Mouse (Mus musculus): ENCODE results near the gene Fitm1.

The Fitm1 gene

GRCm38 (mm10) chr14:55570588-55570987, 4.8 kb upstream of the Fitm1 start:
- DNase-seq = no peak

DNA sequence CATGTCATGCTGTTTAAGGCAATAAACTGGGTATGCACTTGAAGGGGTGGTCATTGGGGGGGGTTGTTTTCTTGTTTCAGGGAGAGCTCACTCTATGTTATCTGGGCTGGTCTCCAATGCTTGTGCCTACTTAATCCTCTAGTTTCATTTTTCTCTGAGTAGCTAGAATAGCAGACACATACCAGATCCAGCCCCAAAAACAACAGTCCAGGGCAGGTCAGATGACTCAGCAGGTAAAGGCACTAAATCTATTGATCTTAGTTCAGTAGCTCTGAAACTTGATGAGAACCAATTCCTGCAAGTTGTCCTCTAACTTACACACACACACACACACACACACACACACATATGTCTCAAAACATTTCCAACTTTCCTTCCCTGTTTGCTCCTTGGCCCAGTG, 3.7 kb upstream of the Fitm1 start:
- no peak for DNase-seq

- peak; percentile 53 for DNase-seq
Observed at GRCm38 (mm10) chr14:55575711-55576110, 294 bp downstream of the Fitm1 start.

GRCm38 (mm10) chr14:55576376-55576775, 959 bp downstream of the Fitm1 start:
- DNase-seq = peak; percentile 39

DNA sequence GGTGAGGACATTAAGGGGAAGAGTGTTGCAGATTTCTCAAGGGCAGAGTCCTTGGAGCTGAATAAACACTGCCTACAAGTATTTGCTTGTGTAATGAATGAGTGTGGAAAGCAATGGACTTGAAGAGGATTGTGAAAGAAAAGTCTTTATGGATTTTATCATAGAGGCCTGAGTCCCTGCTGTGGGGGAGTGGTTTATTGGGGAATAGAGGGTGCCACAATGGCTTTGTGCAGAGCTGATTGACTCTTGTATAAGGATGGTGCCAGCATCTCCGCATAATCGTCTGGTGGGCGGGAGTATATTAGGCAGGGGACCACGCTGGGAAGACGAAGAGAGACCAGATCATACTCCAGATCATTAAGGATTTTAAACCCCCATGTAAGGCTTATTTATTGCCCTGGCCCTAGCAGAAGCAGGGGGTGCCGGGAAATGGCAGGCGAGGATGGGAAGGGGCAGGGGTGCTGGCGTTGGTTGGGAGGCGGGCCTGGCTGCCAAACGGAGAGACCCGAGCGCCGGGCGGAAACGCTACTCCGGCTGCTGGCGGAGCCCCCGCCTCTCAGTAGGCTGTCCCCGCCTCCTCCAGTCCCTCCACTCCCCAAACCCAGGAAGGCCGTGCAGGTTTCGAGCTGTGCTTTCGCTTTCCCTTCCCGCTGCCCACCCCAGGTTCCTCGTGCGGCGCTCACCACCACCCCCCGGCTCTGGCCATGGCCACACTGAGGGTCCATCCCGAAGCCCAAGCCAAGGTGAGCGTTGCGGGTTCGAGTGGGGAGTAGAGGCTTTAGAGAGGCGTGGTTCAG, 2.7 kb downstream of the Fitm1 start, which contains the start of gene Psme1:
Gene Psme1, plus strand, starts transcription at position 253 of the 797 bp plus-strand sequence.
- DNase-seq = peak; percentile 89

- peak; percentile 80 for DNase-seq
Observed at GRCm38 (mm10) chr14:55578668-55579269, 3.4 kb downstream of the Fitm1 start.

GRCm38 (mm10) chr14:55579511-55580496, 4.4 kb downstream of the Fitm1 start:
- DNase-seq = no peak

GRCm38 (mm10) chr14:55580731-55581130, 5.3 kb downstream of the Fitm1 start:
- no peak for DNase-seq

- DNase-seq = no peak
Observed at GRCm38 (mm10) chr14:55581981-55582681, 6.7 kb downstream of the Fitm1 start.

- DNase-seq = no peak
Observed at GRCm38 (mm10) chr14:55584303-55584701, 8.9 kb downstream of the Fitm1 start.

GRCm38 (mm10) chr14:55584702-55585565, 9.5 kb downstream of the Fitm1 start, which contains the start of gene Emc9:
Gene Emc9 (minus strand): TSS chr14:55585302.
- DNase-seq = peak; percentile 86

DNA sequence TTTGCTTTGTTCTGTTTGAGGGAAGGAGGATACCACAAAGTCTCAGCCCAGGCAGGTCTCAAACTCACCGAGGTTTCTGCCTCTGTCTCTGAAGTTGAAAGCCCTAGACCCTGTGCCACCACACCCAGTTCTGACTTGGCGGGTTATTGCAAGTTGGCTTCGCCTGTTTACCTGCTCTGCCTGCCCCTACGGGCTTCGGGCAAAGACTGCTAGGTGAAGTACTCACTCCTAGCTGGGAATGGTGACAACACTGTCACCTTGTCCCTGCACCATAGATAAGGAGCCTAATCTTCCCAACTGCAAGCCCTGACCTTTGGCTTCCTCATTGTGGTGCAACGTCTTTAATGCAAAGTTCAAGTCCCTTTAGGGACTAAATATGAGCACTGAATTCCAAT, 10.1 kb downstream of the Fitm1 start:
- no peak for DNase-seq

DNA sequence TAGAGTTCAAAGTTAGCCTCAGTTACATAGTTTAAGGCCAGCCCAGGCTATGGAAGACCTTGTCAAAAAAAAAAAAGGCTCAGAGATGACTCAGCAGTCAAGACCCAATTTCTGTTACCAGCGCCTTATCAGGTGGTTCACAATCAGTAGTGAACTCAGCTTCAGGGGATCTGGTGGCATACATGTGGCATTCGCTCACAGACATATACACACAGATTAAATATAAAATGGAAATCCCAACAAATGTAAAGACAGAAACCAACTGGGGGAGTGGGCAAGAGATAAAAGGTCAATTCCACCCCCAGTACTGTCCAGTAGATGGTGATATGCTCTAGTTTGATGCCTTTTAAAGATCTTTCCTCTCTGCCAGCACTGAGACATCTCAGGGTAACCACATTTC, 10.7 kb downstream of the Fitm1 start:
- no peak for DNase-seq

GRCm38 (mm10) chr14:55589271-55589670, 13.9 kb downstream of the Fitm1 start:
- DNase-seq = no peak

- DNase-seq = no peak
Observed at GRCm38 (mm10) chr14:55589771-55590448, 14.5 kb downstream of the Fitm1 start.

DNA sequence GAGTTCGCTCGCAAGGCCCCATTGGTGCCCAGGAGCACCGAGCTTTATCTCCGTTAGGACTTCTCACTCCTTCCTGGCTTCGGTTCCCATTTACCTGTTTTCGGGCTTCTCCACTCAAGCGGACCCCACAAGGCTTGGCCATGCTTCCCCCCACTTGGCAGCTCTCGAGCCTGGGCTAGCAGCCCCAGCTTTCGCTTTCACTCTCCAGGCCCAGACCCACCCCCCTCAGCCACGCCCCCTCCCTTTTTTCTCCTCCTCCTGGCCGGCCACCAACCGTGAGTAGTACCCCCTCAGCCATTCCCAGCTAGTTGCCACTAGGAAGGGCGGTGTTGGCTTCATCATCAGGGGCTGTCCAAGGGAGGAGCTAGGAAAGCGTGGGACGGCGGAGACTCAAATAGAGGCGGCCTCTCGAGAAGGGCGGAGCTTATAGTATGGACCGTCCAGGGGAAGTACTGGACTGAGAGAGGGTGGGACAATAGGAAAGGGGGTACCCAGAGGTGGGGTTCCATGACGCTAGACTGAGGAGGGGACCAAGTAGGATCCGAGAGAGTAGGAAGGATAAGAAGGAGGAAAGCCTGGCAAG, 15.4 kb downstream of the Fitm1 start, which contains the start of gene Psme2:
Gene Psme2, minus strand, starts transcription at position 366 of the 583 bp plus-strand sequence.
- peak; percentile 96 for DNase-seq

- DNase-seq = peak; percentile 97
Observed at GRCm38 (mm10) chr14:55591331-55591891, 16.0 kb downstream of the Fitm1 start, which contains the start of gene Rnf31. Gene Rnf31 (plus strand): TSS chr14:55591708.

- DNase-seq = no peak
Observed at GRCm38 (mm10) chr14:55592226-55592625, 16.8 kb downstream of the Fitm1 start.

- peak; percentile 56 for DNase-seq
Observed at GRCm38 (mm10) chr14:55596036-55596690, 20.7 kb downstream of the Fitm1 start.

Measured in kidney, postnatal 14 days (tissue).